Mouse (Mus musculus) right cerebral cortex, postnatal 25 days (tissue): ENCODE data around the gene Akt2.

ENCODE experiments used
- DNase-seq: peaks from one replicate; pipeline ENCODE4 v3.0.0; 2022

The Akt2 gene

DNA sequence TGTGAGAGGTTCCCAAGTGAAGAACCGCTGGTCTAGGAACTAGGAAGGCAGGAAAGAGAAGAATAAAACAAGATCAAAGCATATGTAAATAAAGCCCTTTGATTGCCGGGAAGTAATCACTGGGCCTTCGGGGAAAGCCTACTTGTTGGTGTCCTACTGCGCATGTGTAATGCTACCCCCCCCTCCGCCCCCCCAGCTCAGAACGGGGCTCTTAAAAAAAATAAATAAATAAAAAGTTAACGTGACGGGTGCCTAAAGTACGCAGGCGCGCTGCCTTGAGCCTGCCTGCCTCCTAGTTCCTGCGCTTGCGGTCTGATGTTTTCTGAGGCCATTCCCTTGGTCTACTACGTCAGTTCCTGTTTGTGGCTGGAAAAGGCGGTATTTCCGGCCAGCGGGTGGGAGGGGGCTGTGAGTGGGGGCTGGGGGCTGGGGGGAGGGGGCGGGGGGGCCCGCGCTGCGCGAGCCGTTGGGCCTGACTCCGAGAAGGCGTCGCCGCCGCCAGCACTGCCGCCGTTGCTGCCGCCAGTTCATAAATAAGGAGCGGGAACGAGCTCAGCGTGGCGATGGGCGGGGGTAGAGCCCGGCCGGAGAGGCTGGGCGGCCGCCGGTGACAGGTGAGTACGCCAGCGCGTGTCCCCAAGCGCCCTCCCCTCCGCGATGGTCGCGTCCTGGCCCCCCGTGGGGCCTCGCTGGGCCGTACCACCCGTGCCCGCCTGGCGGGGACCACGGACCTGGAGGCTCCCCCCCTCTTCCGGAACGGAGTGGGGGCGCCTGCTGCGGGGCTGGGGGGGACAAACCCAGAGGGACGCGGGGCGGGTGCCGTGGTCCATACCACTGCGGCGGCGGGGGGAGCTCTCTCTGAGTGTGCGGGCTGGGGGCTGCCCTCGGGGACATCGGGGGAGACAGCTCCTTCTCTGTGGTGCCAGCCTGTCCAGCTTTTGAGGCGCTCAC is at the start of gene Akt2:
Gene Akt2, plus strand, starts transcription at position 287 of the 951 bp plus-strand sequence.
- peak; percentile 93 for DNase-seq

DNA sequence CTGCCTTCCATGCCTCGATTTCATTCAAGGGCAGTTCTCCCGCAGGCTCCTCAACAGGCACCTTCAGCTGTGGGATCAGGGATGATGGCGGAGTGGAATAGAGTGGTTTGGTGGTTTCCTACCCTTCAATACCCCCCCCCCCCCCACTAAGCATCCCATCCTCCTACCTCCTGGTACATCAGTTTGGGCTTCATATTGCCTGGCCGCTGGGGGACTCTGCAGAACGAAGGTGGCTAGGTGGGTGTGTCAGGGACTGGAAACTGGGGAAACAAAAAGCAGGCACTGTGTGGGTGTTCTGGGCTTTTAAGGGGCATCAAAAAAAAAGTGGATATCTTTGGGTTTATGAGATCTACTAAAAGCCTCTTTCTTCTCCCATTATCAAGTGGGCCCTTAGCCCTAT is 49.4 kb upstream of the Akt2 start:
- no peak for DNase-seq

DNA sequence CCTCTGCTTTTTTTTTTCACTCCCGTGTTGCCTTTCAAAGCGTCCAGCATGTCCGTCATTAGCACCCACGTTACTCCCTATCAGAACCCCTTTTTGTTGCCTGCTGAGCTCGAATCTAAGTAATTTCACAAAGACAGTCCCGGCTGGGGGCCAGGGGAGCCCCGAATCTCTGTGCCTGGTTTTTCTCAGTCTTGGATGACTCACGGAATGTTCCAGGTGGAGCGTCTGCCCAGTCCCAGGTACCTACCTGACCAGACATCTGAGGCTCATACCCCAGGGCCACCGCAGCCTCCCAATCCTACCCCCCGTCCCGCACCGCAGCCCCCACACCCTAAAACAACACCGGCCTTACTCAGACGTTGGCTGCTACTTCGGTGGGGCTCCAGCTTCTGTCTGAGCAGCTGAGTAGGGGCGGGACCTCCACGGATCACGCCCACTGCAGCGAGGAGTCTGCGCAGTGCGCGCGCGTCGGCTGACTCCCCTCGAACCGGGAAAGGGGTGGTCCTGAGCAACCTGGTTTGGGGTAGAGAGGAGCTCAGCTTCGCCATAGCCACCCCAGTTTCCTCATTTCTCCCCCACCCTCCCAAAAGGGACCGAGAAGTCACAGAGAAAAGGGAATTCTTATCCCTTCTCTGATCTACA is 48.8 kb upstream of the Akt2 start:
- DNase-seq, result peak; percentile 92

DNA sequence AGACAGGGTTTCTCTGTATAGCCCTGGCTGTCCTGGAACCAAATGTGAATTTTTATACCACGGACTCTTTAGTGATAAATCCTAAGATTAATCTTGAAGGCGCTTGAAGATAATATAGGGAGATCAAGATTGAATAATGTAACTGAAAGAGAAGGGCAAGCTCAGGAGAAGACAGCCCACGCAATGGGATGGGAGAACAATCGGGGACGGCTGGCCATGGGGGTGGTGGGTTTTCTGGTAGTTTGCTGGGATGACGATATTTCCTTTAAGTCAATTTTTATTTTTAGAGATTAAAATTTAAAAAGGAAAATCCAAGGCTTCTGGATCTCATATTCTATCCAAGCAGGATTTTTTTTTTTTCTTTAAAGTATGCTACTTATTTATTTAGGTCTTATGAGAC is 48.3 kb upstream of the Akt2 start:
- no peak for DNase-seq

DNA sequence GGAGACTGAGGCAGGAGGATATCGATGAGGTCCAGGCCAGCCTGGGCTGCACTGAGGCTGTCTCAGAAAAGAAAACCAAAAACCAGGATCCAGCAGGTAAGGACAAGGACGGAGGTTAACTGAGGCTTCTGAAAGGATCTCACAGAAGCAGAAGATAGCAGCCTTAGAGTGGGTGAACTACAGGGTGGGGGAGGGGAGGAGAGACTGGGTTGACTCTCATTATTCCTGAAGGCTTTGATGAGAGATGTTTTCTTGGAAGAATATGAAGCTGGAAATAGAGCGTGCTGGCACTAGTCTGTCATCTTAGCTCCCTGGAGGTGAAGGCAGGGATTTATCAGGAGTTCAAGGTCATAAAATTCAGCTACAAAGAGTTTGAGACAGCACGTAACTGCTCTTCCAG is 47.5 kb upstream of the Akt2 start:
- DNase-seq, result no peak

DNA sequence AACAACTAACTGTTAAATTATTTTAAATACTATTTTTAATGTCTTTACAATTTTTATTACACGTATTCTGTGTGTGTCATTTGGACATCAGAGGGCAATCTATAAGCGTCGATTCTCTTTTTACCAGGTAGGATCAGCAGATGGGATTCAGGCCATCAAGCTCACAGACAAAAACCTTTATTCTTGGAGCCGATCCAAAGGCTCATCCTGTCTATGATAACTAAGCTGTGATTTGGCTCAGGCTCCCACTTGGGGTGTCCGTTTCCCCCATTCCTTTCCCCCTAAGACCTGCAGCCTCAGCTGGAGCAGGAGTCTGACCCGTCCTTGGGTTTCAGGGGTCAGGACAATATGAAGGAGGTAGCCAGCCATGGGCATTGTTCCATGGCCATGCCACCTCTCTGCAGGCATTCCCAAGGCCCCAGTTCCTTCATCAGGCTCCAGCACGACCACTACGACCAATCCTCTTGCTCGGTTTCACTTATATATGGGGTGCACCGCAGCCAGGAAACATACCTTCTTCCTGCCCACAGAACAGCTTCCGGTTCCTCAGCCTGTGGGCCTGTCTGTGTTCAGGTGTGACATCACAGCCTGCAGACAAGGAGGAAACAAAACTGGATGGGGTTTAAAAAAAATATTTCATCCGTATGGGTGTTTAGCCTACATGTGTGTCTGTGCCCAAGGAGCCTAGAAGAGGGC is 46.5 kb upstream of the Akt2 start:
- no peak for DNase-seq

DNA sequence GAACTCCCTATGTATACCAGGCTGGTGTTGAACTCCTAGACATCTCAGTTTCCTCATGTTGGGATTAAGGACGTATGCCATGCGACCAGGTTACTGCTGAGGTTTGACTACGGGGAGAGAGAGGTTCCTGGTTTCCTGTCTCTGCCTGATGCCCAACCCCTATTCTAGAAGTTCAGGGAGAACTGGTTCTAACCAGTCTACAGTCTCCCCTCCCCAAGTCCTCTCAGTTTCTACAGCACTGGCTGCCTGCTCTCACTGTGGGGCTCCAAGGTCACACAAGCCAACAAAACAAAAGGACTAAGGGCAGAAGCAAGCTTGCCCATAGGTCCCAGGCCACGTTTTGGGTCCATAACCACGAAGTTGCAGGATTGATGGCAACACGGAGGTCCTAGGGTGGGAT is 41.8 kb upstream of the Akt2 start:
- DNase-seq, result no peak

DNA sequence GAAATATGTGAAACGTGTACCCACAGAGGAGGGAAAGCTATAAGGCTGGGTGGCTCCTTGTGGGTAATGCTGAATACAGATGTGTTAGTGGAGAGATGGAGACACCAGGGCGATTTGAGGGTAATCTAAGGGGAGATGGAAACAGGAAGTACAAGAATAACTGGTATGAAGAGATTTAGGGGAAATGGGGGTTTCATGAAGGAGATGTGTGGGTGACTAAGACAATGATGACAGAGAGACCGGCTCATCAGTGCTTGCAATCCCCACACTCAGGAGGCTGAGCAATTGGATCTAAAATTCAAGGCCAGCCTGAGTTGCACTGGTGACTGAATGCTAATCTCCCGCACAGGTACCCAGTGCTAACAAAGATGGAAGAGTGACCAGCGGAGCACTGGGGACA is 39.3 kb upstream of the Akt2 start:
- no peak for DNase-seq

DNA sequence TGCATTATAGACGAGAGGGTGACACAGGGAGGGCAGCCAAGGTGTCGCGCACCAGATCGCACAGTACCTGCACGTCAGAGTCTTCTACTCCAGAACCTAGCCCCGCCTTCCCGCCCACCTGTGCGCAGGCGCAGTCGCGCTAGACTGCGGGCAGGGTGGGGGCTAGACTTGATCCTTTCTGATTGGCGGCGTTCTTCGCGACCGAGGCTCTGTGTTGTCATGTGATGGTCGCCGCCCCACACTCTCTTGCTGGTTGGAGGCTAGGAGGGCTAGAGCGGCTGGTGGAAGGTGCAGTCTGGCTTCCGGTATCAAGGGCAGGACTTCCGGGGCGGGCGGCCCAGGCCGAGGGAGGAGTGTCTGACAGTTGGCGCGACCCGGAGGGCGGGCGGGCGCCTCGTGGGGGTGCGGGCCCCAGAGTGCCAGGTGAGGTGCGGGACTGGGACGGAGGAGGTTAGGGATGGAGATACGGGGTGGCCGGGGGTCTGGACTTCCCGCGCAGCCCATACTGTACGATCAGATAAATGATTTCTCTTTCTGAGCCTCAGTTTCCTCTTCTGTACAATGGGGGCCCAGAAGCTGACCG is 38.3 kb upstream of the Akt2 start, which contains the start of the genes Pld3 and 2310022A10Rik:
Gene Pld3, minus strand, starts transcription at position 288 of the 583 bp plus-strand sequence.
Gene 2310022A10Rik, plus strand, starts transcription at position 303 of the 583 bp plus-strand sequence.
- peak; percentile 98 for DNase-seq

DNA sequence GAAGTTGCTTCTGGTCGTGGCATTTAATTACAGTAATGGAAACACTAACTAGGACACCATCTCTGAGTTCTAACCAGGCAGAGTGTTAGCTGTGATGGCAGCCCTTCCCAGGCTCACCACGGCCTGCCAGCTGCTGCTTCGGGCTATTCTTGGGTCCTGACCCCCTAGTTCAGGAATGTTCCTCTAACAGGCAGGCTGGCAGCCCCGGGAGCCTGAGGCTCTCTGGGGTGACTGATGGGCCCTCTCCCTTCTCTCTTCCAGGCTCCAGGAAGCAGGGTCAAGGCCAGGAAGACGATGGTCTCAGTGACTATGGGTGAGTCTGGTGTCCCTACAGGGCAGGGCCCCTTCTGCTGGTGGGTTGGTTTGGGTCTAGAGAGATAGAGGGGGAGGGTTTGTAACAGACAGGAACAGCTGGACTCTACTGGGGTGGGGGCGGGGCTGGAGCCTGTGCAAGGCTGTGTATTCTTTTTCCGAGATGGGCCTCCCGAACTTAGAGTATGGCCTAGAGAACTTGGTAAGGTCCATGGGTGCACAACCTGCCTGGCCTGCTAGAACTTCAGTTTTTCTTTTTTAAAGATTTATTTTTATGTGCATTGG is 31.0 kb upstream of the Akt2 start:
- no peak for DNase-seq

DNA sequence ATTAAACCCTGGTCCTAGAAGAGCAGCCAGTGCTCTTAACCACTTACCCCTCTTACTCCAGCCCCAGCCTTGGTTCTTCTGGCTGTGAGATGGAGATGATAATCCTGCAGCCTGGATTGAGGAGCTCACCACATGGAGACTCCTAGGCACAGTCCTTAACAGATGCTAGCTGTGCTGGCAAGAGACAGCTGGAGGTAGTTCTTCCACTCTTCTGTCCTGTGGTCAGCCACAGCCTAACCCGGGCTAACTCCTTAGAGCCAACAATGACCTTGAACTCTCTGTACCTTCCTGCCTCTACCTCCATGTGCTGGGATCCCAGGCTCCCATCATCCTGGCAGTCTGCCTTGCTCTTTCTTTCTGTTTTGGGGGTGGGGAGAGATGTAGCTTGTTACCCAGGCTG is 30.4 kb upstream of the Akt2 start:
- DNase-seq, result no peak

DNA sequence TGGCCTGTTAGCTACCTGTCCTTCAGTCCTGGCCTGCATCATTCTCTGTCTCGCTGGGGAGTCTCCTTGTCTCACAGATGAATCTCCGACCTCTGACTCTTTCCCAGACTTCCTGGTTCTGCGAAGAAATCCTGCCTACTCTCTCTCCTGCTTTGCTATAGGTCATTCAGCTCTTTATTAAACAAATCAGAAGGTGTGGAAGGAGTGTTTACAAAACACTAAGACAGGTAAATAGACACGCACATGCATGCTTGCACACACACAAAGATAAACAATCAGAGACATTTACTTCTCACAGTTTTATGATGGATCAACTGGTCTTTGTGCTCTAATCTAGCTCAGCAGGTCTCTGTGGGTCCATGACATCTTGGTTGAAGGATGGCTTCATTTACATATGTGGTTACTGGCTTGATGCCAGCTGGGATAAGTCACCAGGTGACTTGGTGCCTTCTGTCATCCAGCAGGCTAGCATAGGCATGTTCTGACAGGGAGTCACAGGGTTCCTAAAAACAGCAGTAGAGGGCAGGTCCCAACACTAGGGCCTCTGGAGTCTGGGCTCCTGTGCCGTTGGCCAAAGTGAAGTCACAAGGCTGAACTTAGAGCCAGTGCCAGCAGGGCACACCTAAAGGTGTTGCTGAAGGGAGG is 21.6 kb upstream of the Akt2 start:
- DNase-seq, result no peak

DNA sequence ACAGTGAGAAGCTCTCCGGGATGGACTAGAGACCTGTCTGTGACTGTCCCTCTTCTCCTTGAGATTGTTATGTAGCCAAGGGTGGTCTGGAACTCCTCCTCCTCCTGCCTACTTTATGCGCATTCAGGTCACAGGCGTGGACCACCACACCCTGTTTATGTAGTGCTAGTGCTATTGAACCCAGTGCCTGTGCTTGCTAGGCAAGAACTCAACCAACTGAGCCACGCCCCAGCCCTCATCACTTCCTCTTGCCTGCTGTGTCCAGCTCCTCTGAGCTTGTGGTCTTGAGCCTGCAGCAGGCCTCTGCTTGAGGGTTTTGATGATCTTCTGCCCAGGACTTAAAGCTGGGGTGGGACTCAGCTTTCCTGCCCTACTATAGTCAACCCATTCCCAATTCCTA is 19.2 kb upstream of the Akt2 start:
- DNase-seq, result no peak

DNA sequence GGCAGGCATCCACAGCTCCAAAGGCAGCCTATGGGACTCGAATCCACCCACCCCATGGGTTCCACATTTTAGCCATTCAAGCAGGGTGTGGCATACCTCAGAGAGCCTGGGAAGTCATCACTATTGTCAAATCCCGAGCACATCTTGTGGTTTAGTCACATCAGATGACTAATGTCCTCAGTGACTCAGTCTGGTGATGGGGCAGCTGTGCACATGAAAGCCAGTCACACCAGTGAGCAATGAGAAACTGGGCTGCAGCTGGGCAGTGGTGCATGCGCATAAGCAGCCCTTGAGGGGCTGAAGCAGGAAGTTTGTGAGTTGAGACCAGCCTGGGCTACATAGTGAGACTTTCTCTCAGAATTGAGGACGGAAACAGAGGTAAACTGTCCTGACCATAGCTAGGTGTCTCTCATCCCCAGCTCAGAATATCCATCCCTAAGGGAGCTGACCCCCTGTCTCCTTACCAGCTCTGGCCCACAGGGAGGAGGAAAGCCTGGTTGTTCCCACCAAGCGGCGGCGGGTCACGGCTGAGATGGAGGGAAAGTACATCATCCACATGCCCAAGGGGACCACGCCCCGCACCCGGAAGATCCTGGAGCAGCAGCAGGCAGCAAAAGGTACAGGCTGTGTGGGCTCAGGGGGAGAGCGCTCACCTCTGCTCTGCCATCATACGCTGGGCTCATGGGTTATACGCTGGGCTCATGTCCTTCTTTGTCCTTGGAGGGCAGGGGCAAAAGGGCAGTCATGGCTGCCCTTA is 17.1 kb upstream of the Akt2 start:
- no peak for DNase-seq

DNA sequence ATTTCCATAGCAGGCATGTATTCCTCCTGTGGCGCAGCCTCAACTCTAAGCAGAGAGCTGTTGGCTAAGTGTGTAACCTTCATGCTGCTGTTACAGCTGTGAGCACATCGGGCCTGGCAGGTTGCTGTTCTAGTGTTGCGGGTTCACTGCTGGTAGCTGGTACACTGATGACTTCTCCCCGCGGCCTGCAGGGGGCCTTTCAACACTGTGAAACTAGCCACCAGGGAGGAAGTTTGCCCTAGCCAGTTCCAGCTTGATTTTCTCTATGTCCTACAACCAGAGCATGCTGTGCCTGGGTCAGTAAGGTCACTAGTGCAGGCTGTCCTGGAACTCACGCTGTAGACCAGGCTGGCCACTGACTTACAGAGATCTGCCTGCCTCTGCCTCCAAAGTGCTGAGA is 14.4 kb upstream of the Akt2 start:
- no peak for DNase-seq

DNA sequence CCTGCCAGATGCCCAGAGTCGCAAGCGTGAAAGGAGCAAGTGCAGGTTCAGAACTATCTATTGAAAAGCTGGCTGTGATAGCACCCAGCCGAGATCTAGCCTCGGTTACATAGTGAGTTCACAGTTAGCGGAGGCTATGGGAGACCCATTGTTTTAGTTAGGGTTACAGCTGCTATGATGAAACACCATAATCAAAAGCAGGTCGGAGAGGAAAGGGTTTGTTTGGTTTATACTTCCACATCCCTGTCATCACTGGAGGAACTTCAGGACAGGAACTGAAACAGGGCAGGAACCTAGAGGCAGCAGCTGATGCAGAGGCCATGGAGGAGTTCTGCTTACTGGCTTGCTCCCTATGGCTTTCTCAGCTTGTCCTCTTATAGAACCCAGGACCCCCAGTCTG is 13.8 kb upstream of the Akt2 start:
- DNase-seq, result no peak

DNA sequence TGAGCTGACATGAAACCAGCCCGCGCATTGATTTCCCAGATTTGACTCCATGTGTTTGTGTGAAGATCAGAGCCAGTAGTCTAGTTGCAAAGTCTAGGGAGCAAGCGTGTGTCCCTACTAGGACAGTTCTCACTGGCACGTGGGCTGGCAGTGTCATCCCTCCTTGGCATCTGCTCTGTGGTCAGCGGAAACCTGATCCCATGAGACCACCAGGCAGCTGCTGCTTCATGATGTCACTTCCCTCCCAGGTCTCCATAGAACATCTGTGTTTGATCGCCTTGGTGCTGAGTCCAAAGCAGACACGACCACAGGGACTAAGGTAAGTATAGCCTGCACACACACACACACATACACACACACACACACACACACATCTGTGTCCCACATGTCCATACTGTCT is 12.9 kb upstream of the Akt2 start:
- DNase-seq, result no peak

DNA sequence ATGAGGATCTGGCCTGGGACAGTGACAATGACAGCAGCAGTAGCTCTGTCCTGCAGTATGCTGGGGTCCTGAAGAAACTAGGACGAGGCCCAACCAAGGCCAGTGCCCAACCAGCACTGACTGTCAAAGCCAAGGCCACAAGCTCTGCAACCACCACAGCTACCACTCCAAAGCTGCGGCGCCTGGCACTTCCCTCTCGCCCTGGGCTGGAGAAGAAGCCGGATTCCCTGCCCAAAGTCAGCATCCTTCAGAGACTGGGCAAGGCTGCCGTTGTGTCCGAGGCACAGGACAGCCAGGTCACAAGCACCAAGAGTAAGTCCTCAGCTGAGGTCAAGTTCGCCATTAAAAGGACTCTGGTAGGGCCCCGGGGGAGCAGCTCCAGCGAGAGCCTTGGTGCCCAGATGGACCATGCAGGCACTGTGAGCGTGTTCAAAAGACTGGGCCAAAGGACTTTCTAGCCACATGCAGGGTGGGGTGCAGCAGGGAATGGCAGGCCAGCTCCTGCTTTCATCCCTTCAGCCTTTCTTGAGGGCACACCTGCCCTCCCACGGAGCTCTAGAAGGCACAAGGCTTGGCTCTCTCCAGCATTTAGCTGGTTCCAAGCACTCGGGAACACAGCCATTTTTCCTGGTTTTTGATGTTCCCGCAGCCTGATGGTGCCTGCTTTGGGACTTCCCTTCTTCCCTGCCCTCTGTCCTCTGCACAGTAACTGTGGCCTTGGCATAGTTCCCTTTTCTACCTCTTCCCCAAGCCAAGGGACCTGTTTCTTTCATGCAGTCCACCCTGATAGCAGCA is 10.8 kb upstream of the Akt2 start:
- no peak for DNase-seq

DNA sequence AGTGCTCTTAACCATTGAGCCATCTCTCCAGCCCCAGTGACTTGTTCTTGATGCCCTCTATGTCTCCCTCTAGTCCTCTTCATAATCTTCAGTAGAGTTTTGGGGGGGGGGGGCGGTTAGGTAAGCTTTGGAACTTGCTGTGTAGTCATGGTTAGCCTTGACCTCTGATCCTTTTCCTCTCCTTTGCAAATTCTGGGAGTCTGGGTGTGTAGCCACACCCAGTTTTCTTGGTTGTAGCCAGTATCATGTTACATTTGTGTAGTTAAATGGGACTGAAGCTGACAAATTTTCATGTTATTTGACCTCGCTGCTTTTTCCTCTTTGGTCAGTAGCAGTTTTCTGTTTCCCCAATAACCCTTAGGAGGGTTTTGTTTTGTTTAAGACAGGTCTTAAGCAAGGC is 4.5 kb upstream of the Akt2 start:
- no peak for DNase-seq

DNA sequence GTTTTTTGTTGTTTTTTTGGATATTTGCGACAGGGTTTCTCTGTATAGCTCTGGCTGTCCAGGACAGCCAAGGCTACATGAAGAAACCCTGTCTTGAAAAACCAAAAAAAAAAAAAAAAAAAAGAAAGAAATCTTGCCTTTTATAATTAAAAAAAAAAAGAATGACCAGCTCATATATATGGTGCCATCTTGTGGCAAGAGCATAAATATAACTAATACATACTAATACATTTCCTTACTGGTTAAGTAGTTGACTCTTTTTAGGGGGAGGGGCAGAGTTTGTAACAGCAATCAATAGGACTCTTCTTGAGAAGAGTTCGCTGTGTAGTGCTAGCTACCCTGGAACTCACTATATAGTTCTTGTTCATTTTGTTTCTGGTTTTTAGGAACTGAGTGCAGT is 3.6 kb upstream of the Akt2 start:
- DNase-seq, result no peak

DNA sequence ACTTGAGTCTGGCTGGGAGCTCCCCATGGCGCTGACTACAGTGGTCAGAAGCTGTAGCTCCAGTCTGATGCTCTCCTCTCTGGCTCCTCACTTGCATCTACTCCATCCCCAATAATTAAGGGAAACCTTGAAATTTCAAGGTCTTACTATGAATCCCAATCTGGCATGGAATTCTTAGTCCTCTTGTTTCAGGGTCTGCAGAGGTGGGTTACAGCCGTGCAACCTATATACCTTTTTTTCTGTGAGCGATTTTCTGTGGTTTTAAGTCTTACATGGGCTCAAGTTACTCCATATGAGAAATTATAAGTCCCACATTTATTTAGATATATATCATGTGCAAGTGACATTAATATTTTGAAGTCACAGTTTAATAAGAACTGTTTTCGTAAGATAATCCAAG is 1.3 kb upstream of the Akt2 start:
- DNase-seq, result no peak
